Mouse (Mus musculus) cerebellum, adult 2 months (tissue): Measurements from ENCODE around the gene Shc1.

Source experiments
- CTCF ChIP-seq: fragments of 200-500 bp; IDR thresholded peaks from 2 replicates; pipeline ENCODE4 v1.5.1; 2011; ENCODE audit warnings: low read depth, mild to moderate bottlenecking, control low read depth, low read length, moderate library complexity, borderline replicate concordance; ENCODE audit not compliant: insufficient read depth
- POLR2A ChIP-seq: fragments of 200-500 bp; IDR thresholded peaks from 2 replicates; pipeline ENCODE4 v1.6.1; 2011; ENCODE audit warnings: low read length, control low read depth, borderline replicate concordance; ENCODE audit not compliant: insufficient read depth

DNA sequence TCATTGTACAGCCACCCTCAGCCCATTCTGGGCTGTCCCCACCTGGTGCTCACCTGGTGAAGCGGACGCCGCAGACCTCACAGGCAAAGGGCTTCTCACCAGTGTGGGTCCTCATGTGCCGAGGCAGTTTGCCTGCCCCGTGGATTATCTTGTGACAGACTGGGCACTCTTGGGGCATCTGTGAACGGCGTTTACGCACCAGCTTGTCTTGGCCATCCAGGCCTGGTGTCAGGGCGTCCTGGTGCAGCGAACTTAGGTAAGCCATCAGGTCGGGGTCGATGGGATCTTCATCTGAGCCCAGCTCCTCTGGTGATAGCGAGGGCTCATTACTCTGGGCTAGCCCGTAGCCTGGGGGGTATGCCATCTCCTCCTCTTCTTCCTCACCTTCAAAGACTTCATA lies 38.0 kb upstream of the Shc1 start:
- TF ChIP-seq CTCF (no peak), POLR2A (no peak)
